Mouse (Mus musculus) adrenal gland, adult 2 months (tissue): ENCODE data around the gene Poc1b. TPM values are rescaled to one million over a fixed set of nuclear protein-coding genes. Genes with fewer than 3 reads are reported as not detected.
A peak's percentile ranks its signal among the peaks of the same experiment; 100 is the strongest.
"Not testable (repeated sequence)": the region's sequence is repeated elsewhere in the genome, so short reads cannot be mapped to it uniquely, and the experiment has no call there.

Experiments
- DNase-seq: peaks from one replicate; pipeline ENCODE4 v3.0.0; 2021
- polyA plus RNA-seq: library from polyadenylated mRNA; depleted of rRNA; stranded (reverse); fragments of >200 nt; gene quantifications from 2 replicates; pipeline ENCODE4 v1.2.3, GENCODE M21; 2012
- total RNA-seq, 2 experiments: library from RNA; stranded (reverse); gene quantifications; 2 replicates each; pipeline ENCODE4 v1.2.3; 2021

Poc1b gene
- total and polyA plus RNA-seq, 3 experiments, result 3.8 to 17.0 (median 13.5) TPM

- not testable (repeated sequence) for DNase-seq
Measured at GRCm38 (mm10) chr10:99157697-99158096, 50.9 kb downstream of the Poc1b start.

- peak; percentile 37 for DNase-seq
Measured at GRCm38 (mm10) chr10:99161987-99162582, 55.2 kb downstream of the Poc1b start.

GRCm38 (mm10) chr10:99163002-99163401, 56.2 kb downstream of the Poc1b start:
- DNase-seq, result no peak

- peak; percentile 44 for DNase-seq
Measured at GRCm38 (mm10) chr10:99164871-99165477, 58.1 kb downstream of the Poc1b start.

GRCm38 (mm10) chr10:99165751-99166282, 59.0 kb downstream of the Poc1b start:
- no peak for DNase-seq

- DNase-seq, result no peak
Measured at GRCm38 (mm10) chr10:99166392-99166791, 59.6 kb downstream of the Poc1b start.

GRCm38 (mm10) chr10:99168404-99168803, 61.6 kb downstream of the Poc1b start:
- no peak for DNase-seq

- DNase-seq, result peak; percentile 48
Measured at GRCm38 (mm10) chr10:99168840-99169764, 62.3 kb downstream of the Poc1b start.

GRCm38 (mm10) chr10:99169765-99170129, 62.9 kb downstream of the Poc1b start:
- DNase-seq, result no peak

- DNase-seq, result peak; percentile 50
Measured at GRCm38 (mm10) chr10:99171961-99172497, 65.2 kb downstream of the Poc1b start.

- no peak for DNase-seq
Measured at GRCm38 (mm10) chr10:99172906-99173507, 66.2 kb downstream of the Poc1b start.

- no peak for DNase-seq
Measured at GRCm38 (mm10) chr10:99176911-99177310, 70.1 kb downstream of the Poc1b start.

- no peak for DNase-seq
Measured at GRCm38 (mm10) chr10:99178118-99178517, 71.3 kb downstream of the Poc1b start.

GRCm38 (mm10) chr10:99179122-99179521, 72.3 kb downstream of the Poc1b start:
- DNase-seq, result no peak

GRCm38 (mm10) chr10:99179566-99179965, 72.7 kb downstream of the Poc1b start:
- DNase-seq, result no peak

- no peak for DNase-seq
Measured at GRCm38 (mm10) chr10:99181497-99181896, 74.7 kb downstream of the Poc1b start.

- DNase-seq, result no peak
Measured at GRCm38 (mm10) chr10:99182107-99182506, 75.3 kb downstream of the Poc1b start.

GRCm38 (mm10) chr10:99188175-99188574, 81.3 kb downstream of the Poc1b start:
- DNase-seq, result no peak

GRCm38 (mm10) chr10:99188656-99189603, 82.1 kb downstream of the Poc1b start:
- no peak for DNase-seq

GRCm38 (mm10) chr10:99190798-99191197, 84.0 kb downstream of the Poc1b start:
- peak; percentile 80 for DNase-seq
